Mouse (Mus musculus): ENCODE data around the gene Gpn3.

GRCm38 (mm10) chr5:122402160-122402559 lies 30.5 kb downstream of the Gpn3 start:
- TF ChIP-seq POLR2AphosphoS2 (IDR thresholded peaks at IDR 0.05; ENCODE audit: insufficient read length, low read depth) (no peak), POLR2A (IDR thresholded peaks at IDR 0.05; ENCODE audit: insufficient read length, low read depth) (no peak), MYOD1 (IDR thresholded peaks at IDR 0.05; ENCODE audit: control insufficient read depth in 1 of 3, insufficient read length in 2 of 3, low read depth in 2 of 3) (no peak), MAX (IDR thresholded peaks at IDR 0.05; ENCODE audit: low read depth) (no peak), TCF12 (IDR thresholded peaks at IDR 0.05; ENCODE audit: insufficient read depth, poor library complexity, severe bottlenecking) (no peak)

Data from myocyte (in vitro differentiated cells).